Mouse (Mus musculus): ENCODE data around the gene Lyg2. TPM values are rescaled to one million over a fixed set of nuclear protein-coding genes. Genes with fewer than 3 reads are reported as not detected.

The Lyg2 gene
- not detected in 2 replicates for polyA plus RNA-seq (2011; ENCODE audit: insufficient read depth, insufficient read length, low read depth, missing spikeins)

DNA sequence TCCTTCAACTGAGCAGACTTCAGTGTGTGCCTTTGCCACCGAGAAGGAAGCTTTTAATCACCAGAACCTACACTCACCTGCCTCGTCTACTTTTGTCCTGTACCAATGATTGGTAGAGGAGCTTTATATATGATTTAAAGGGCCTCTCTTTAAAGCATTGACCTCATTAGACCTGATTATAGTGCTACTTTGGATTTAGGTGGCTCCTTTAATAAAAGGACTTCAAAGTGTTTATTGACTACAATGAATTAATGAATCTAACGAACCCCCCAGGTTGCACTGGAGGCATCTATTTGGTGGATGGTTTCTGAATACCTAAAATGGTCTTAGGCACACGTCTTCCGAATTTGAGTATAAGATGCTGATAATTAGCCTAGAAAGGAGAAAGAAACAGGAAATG is at the start of gene Lyg2:
Lyg2 (minus strand) TSS at position 101 of the 400 bp plus-strand sequence.
- H3K4me1 ChIP-seq (ENCODE audit: control insufficient read depth, insufficient read depth, low read length), result no peaks in the 10 kb centered on the region
- no peak within 1 kb of the TSS for H3K27ac ChIP-seq (ENCODE audit: insufficient read depth, low read length)
- H3K9me3 ChIP-seq (replicated peaks; ENCODE audit: control insufficient read depth, insufficient read depth, low read length, poor library complexity, severe bottlenecking), result no peaks in the 10 kb centered on the region
- no peak within 1 kb of the TSS for H3K9ac ChIP-seq (ENCODE audit: low read depth, poor library complexity, severe bottlenecking)
- no peaks in the 10 kb centered on the region for H3K36me3 ChIP-seq (ENCODE audit: control insufficient read depth, insufficient read depth, low read length, poor library complexity, severe bottlenecking)
- no peaks in the 10 kb centered on the region for H3K27me3 ChIP-seq (ENCODE audit: control insufficient read depth, insufficient read depth, low read length, poor library complexity, severe bottlenecking)
- H3K4me3 ChIP-seq (ENCODE audit: low read depth, low read length), result no peak within 1 kb of the TSS
- TF ChIP-seq EP300 (IDR thresholded peaks at IDR 0.05; ENCODE audit: insufficient read depth, low read depth, low read length), result no peak
- no peak for TF ChIP-seq CTCF (IDR thresholded peaks at IDR 0.05; ENCODE audit: low read depth, low read length)
- no peak for TF ChIP-seq POLR2A (IDR thresholded peaks at IDR 0.05; ENCODE audit: insufficient read depth, low read length)

DNA sequence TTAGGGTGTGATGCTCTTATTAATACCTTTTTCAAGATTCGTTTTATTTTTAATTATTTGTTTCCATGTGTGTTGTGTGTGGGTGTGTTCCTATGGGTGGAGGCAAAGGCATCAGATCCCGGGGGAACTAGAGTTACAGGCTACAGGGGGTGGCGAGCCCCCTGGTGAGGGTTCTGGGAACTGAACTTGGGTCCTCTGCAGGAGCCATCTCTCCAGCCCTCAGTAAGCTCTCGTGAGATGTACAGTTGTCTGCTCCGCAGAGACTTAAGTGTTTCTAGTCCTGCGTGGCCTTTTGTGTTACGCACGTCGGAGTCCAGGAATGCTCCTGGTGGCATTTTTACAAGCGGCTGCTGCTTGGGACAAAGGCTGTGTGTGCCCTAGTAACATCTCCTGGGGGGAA is 49.3 kb upstream of the Lyg2 start:
- no peaks in the 10 kb centered on the region for H3K4me1 ChIP-seq (ENCODE audit: control insufficient read depth, insufficient read depth, low read length)
- H3K9me3 ChIP-seq (replicated peaks; ENCODE audit: control insufficient read depth, insufficient read depth, low read length, poor library complexity, severe bottlenecking), result no peaks in the 10 kb centered on the region
- no peak for TF ChIP-seq POLR2A (IDR thresholded peaks at IDR 0.05; ENCODE audit: insufficient read depth, low read length)
- peak; percentile 2 for TF ChIP-seq CTCF (IDR thresholded peaks at IDR 0.05; ENCODE audit: low read depth, low read length)
- H3K36me3 ChIP-seq (ENCODE audit: control insufficient read depth, insufficient read depth, low read length, poor library complexity, severe bottlenecking), result no peaks in the 10 kb centered on the region
- no peak overlapping the region for H3K27ac ChIP-seq (ENCODE audit: insufficient read depth, low read length)
- no peak overlapping the region for H3K4me3 ChIP-seq (ENCODE audit: low read depth, low read length)
- H3K9ac ChIP-seq (ENCODE audit: low read depth, poor library complexity, severe bottlenecking), result no peak overlapping the region
- no peaks in the 10 kb centered on the region; the same call in 1 of the 2 replicates for H3K27me3 ChIP-seq (ENCODE audit: control insufficient read depth, insufficient read depth, low read length, poor library complexity, severe bottlenecking)

DNA sequence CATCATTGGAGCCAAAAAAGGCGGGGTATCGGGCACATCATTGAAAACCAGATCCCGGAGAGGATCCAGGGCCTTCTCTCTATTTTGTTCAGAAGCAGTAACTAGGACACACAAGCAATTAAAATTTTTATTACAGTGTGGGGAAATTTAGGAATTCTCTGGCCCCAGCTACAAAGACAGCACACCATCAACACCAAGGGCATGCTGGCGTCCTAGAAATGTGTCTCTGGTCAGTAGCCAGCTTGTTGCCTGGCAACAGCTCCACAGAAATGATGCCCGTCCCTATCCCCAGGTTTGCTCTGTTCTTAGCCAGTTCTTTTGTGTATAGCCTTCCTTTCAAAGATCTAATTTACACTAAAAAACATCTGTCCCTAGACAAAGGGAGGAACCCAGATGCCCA is 43.2 kb upstream of the Lyg2 start:
- TF ChIP-seq CTCF (IDR thresholded peaks at IDR 0.05; ENCODE audit: low read depth, low read length) (no peak), POLR2A (IDR thresholded peaks at IDR 0.05; ENCODE audit: insufficient read depth, low read length) (no peak), EP300 (IDR thresholded peaks at IDR 0.05; ENCODE audit: insufficient read depth, low read depth, low read length) (no peak)
- Histone ChIP-seq H3K4me3 (ENCODE audit: low read depth, low read length) (no peak overlapping the region), H3K36me3 (ENCODE audit: control insufficient read depth, insufficient read depth, low read length, poor library complexity, severe bottlenecking) (no peaks in the 10 kb centered on the region), H3K9ac (ENCODE audit: low read depth, poor library complexity, severe bottlenecking) (no peak overlapping the region), H3K27ac (ENCODE audit: insufficient read depth, low read length) (no peak overlapping the region), H3K27me3 (ENCODE audit: control insufficient read depth, insufficient read depth, low read length, poor library complexity, severe bottlenecking) (no peaks in the 10 kb centered on the region; the same call in 1 of the 2 replicates), H3K4me1 (ENCODE audit: control insufficient read depth, insufficient read depth, low read length) (no peaks in the 10 kb centered on the region), H3K9me3 (replicated peaks; ENCODE audit: control insufficient read depth, insufficient read depth, low read length, poor library complexity, severe bottlenecking) (no peaks in the 10 kb centered on the region)

DNA sequence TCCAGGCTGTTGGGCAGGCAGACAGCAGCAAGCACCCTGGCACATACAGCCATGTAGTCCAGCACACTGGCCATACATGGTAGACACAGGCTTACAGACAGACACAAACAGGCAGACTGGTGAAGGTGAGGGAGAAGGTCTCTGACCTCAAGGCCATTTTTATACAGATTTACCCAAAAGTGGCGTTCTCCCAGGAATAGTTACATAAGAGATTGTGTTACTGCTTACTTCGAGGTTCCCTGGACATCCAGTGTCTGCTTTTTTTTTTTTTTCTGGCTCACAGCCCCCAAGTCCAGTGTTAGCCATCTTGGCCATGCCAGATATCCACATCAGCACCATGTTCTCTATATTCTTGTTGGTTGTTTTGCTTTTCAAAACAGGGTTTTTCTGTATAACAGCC is 42.2 kb upstream of the Lyg2 start:
- no peaks in the 10 kb centered on the region for H3K27me3 ChIP-seq (ENCODE audit: control insufficient read depth, insufficient read depth, low read length, poor library complexity, severe bottlenecking)
- TF ChIP-seq EP300 (IDR thresholded peaks at IDR 0.05; ENCODE audit: insufficient read depth, low read depth, low read length) (no peak), CTCF (IDR thresholded peaks at IDR 0.05; ENCODE audit: low read depth, low read length) (no peak), POLR2A (IDR thresholded peaks at IDR 0.05; ENCODE audit: insufficient read depth, low read length) (no peak)
- no peaks in the 10 kb centered on the region for H3K4me1 ChIP-seq (ENCODE audit: control insufficient read depth, insufficient read depth, low read length)
- H3K4me3 ChIP-seq (ENCODE audit: low read depth, low read length), result no peak overlapping the region
- H3K27ac ChIP-seq (ENCODE audit: insufficient read depth, low read length), result no peak overlapping the region
- H3K9me3 ChIP-seq (replicated peaks; ENCODE audit: control insufficient read depth, insufficient read depth, low read length, poor library complexity, severe bottlenecking), result no peaks in the 10 kb centered on the region; the same call in 1 of the 2 replicates
- H3K36me3 ChIP-seq (ENCODE audit: control insufficient read depth, insufficient read depth, low read length, poor library complexity, severe bottlenecking), result no peaks in the 10 kb centered on the region
- H3K9ac ChIP-seq (ENCODE audit: low read depth, poor library complexity, severe bottlenecking), result no peak overlapping the region

DNA sequence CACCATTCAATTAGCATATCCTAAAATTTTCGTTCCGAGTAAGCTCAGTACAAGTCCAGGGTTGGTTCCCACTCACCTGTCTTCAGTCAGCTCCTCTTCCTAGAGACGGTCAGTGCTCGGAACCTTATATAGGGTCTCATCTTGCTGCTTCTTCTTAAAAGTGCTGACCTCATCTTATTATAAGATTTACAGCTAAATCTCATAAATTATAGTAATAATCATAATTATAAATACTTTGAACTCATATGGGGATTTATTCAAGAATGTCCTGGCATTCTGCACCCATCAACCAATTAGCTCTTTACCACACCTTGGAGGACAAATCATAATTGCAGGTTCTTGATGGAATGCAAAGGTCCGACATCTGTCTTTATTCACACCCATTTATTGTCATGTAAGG is 41.4 kb upstream of the Lyg2 start, which contains the start of gene Lyg1:
Lyg1 (minus strand) TSS at position 101 of the 400 bp plus-strand sequence.
- H3K9ac ChIP-seq (ENCODE audit: low read depth, poor library complexity, severe bottlenecking), result no peak within 1 kb of the TSS
- H3K4me1 ChIP-seq (ENCODE audit: control insufficient read depth, insufficient read depth, low read length), result no peaks in the 10 kb centered on the region
- TF ChIP-seq EP300 (IDR thresholded peaks at IDR 0.05; ENCODE audit: insufficient read depth, low read depth, low read length), result no peak
- TF ChIP-seq POLR2A (IDR thresholded peaks at IDR 0.05; ENCODE audit: insufficient read depth, low read length), result no peak
- no peak for TF ChIP-seq CTCF (IDR thresholded peaks at IDR 0.05; ENCODE audit: low read depth, low read length)
- H3K4me3 ChIP-seq (ENCODE audit: low read depth, low read length), result no peak within 1 kb of the TSS
- no peaks in the 10 kb centered on the region; the same call in 1 of the 2 replicates for H3K9me3 ChIP-seq (replicated peaks; ENCODE audit: control insufficient read depth, insufficient read depth, low read length, poor library complexity, severe bottlenecking)
- H3K27ac ChIP-seq (ENCODE audit: insufficient read depth, low read length), result no peak within 1 kb of the TSS
- no peaks in the 10 kb centered on the region for H3K36me3 ChIP-seq (ENCODE audit: control insufficient read depth, insufficient read depth, low read length, poor library complexity, severe bottlenecking)
- H3K27me3 ChIP-seq (ENCODE audit: control insufficient read depth, insufficient read depth, low read length, poor library complexity, severe bottlenecking), result no peaks in the 10 kb centered on the region

DNA sequence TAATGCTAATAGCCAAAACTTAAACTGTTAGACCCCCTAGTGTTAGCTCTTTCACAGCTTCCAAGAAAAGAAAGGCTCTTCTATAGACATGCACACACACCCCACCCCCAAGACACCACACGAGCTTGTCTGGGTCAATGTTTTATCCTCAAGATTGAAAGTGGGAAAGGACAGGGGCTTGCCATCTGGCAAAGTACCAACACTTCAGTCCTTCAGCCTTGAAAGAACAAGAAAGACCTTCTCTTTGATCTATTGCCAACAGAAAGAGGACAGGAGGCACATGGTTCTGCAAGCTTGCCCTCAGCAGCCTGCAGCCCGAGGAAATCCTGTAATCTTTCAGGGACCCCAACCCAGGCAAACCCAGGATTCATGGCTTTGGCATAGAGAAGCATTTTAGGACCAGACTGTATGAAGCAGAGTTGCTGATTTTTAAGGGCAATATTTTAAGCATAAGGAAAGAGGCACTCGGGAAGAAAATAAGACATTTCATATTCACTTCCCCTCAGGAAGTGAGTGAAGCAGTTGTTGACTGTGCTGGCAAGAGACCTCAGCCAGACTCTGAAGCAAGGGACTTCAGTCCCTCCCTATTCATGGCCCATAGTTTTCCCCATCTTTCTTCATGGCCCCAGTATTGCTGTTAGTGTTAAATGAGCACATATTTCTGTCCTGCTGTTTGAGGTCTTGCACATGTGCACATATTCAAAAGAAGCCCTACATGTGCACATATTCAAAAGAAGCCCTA is 40.6 kb upstream of the Lyg2 start:
- no peaks in the 10 kb centered on the region for H3K27me3 ChIP-seq (ENCODE audit: control insufficient read depth, insufficient read depth, low read length, poor library complexity, severe bottlenecking)
- H3K4me1 ChIP-seq (ENCODE audit: control insufficient read depth, insufficient read depth, low read length), result no peaks in the 10 kb centered on the region
- no peak overlapping the region for H3K27ac ChIP-seq (ENCODE audit: insufficient read depth, low read length)
- H3K9me3 ChIP-seq (replicated peaks; ENCODE audit: control insufficient read depth, insufficient read depth, low read length, poor library complexity, severe bottlenecking), result no peaks in the 10 kb centered on the region; the same call in 1 of the 2 replicates
- H3K9ac ChIP-seq (ENCODE audit: low read depth, poor library complexity, severe bottlenecking), result no peak overlapping the region
- H3K36me3 ChIP-seq (ENCODE audit: control insufficient read depth, insufficient read depth, low read length, poor library complexity, severe bottlenecking), result no peaks in the 10 kb centered on the region
- H3K4me3 ChIP-seq (ENCODE audit: low read depth, low read length), result no peak overlapping the region
- TF ChIP-seq EP300 (IDR thresholded peaks at IDR 0.05; ENCODE audit: insufficient read depth, low read depth, low read length) (no peak), CTCF (IDR thresholded peaks at IDR 0.05; ENCODE audit: low read depth, low read length) (no peak), POLR2A (IDR thresholded peaks at IDR 0.05; ENCODE audit: insufficient read depth, low read length) (no peak)
